In genomic region chr3:97585383-97586160, GRCm38 (mm10) we compare ENCODE assay signal across 8 mouse cellular contexts. TPM values are rescaled to one million over a fixed set of nuclear protein-coding genes. Genes with fewer than 3 reads are reported as not detected.
DNase-seq lines count a peak whose midpoint lies in the region; ATAC-seq and TF ChIP-seq lines count a peak whose summit lies in the region.

No protein-coding gene starts in this region.

- H3K4me2 ChIP-seq in CH12.LX (ENCODE audit: insufficient read depth, low read depth, poor library complexity, severe bottlenecking), result no peak overlapping the region
- H3K4me2 ChIP-seq in liver, embryonic 16.5 days (ENCODE audit: low read depth, low read length), result no peak overlapping the region
- H3K4me2 ChIP-seq in neural tube, embryonic 15.5 days, result peak overlapping the region; percentile 28

- peak; percentile 81 for TF ChIP-seq RAD21 in CH12.LX (IDR thresholded peaks at IDR 0.05; ENCODE audit: low read depth, low read length)

- H3K79me2 ChIP-seq in CH12.LX (replicated peaks; ENCODE audit: control insufficient read depth, extremely low read depth, insufficient read depth, poor library complexity, severe bottlenecking), result no peaks in the 10 kb centered on the region

- 63% methylated on average over 18 of the region's 18 CpGs for WGBS in liver, embryonic 16.5 days (ENCODE audit: insufficient replicate concordance)
- 55% methylated on average over 18 of the region's 18 CpGs for WGBS in neural tube, embryonic 15.5 days

- no peak for TF ChIP-seq EP300 in CH12.LX (IDR thresholded peaks at IDR 0.05; ENCODE audit: low read length)

- peak; percentile 68 to 83 for TF ChIP-seq CTCF in CH12.LX (conservative IDR thresholded peaks at IDR 0.05 in 1 of 2, IDR thresholded peaks at IDR 0.05 in 1 of 2; ENCODE audit: low read depth in 2 of 2, low read length in 2 of 2)

- no peaks in the 10 kb centered on the region for H3K27me3 ChIP-seq in CH12.LX (replicated peaks)
- H3K27me3 ChIP-seq in liver, embryonic 16.5 days (ENCODE audit: control insufficient read depth, insufficient read depth, low read depth, low read length), result no peaks in the 10 kb centered on the region
- H3K27me3 ChIP-seq in neural tube, embryonic 15.5 days (replicated peaks), result no peaks in the 10 kb centered on the region

- peak; percentile 82 for DNase-seq in CH12.LX (ENCODE audit: extremely low read depth)
- DNase-seq in c-Kit-negative CD71-positive TER-119-positive erythroid progenitor cells, embryonic 14.5 days (ENCODE audit: low read depth, low spot score), result peak; percentile 31
- DNase-seq in fibroblast of lung, adult 2 months (ENCODE audit: low read depth), result peak; percentile 44
- DNase-seq in heart, postnatal 10 days, result peak; percentile 80 to 85
- peak; percentile 69 to 91 for DNase-seq in kidney, postnatal 36 days
- DNase-seq in testis, postnatal 10 days (ENCODE audit: low spot score), result peak; percentile 88

- no peak for TF ChIP-seq POLR2A in CH12.LX (IDR thresholded peaks at IDR 0.05; ENCODE audit: low read depth, low read length)

- H3K9me3 ChIP-seq in CH12.LX (replicated peaks; ENCODE audit: low read length), result peaks cover 3% of the 10 kb centered on the region
- H3K9me3 ChIP-seq in liver, embryonic 16.5 days (replicated peaks; ENCODE audit: control insufficient read depth, low read length), result no peaks in the 10 kb centered on the region
- no peaks in the 10 kb centered on the region for H3K9me3 ChIP-seq in neural tube, embryonic 15.5 days (replicated peaks)

- peak; percentile 39; the same call in 1 of the 2 replicates for ATAC-seq in liver, embryonic 16.5 days (ENCODE audit: low read depth)
- peak; percentile 90 for ATAC-seq in neural tube, embryonic 15.5 days (ENCODE audit: low FRiP score)

- in situ Hi-C loops in CH12.LX (cut with MboI; ENCODE audit: low pct_ligation_motif_present, low pct_unique_long_range_greater_than_20kb, low sequenced_read_pairs), result loop anchor here (25.0 kb wide), 1 partner anchor 648 kb away; the partner anchor contains the start of gene Gja8

- no peaks in the 10 kb centered on the region for H3K4me1 ChIP-seq in CH12.LX (ENCODE audit: control insufficient read depth in 1 of 2, insufficient read depth in 2 of 2)
- no peaks in the 10 kb centered on the region for H3K4me1 ChIP-seq in liver, embryonic 16.5 days (ENCODE audit: control insufficient read depth, low read depth, low read length)
- 0 out of 2 replicates have a peak, but pooled peaks cover 7% of the 10 kb centered on the region for H3K4me1 ChIP-seq in neural tube, embryonic 15.5 days

- dilution Hi-C loops in CH12.LX (cut with MboI; ENCODE audit: extremely low pct_ligation_motif_present, extremely low pct_unique_long_range_greater_than_20kb, low sequenced_read_pairs), result no loop called here

- intact Hi-C loops in heart, postnatal 10 days (cut with DNase I), result loop anchor here (2.0 to 5.0 kb wide), 2 partner anchors 191 to 648 kb away; no protein-coding TSS in a partner anchor

- H3K27ac ChIP-seq in CH12.LX (ENCODE audit: insufficient read depth, low read depth), result no peak overlapping the region
- no peak overlapping the region for H3K27ac ChIP-seq in liver, embryonic 16.5 days (ENCODE audit: low read length)
- H3K27ac ChIP-seq in neural tube, embryonic 15.5 days (replicated peaks), result no peak overlapping the region

- no peak overlapping the region for H3K9ac ChIP-seq in CH12.LX (ENCODE audit: insufficient read depth, low read depth)
- H3K9ac ChIP-seq in liver, embryonic 16.5 days (ENCODE audit: low read depth, low read length), result no peak overlapping the region
- no peak overlapping the region for H3K9ac ChIP-seq in neural tube, embryonic 15.5 days (replicated peaks)

- H3K4me3 ChIP-seq in CH12.LX (replicated peaks in 1 of 3; ENCODE audit: low read depth in 2 of 3, low read length in 2 of 3, poor library complexity in 1 of 3), result no peak overlapping the region
- no peak overlapping the region for H3K4me3 ChIP-seq in liver, embryonic 16.5 days (ENCODE audit: low read depth, low read length)
- no peak overlapping the region for H3K4me3 ChIP-seq in neural tube, embryonic 15.5 days (replicated peaks)

- peaks cover 50 to 94% of the 10 kb centered on the region in 2 experiments for H3K36me3 ChIP-seq in CH12.LX (replicated peaks in 1 of 2; ENCODE audit: control insufficient read depth in 1 of 2, insufficient read depth in 1 of 2, low read length in 1 of 2)
- H3K36me3 ChIP-seq in liver, embryonic 16.5 days (ENCODE audit: control insufficient read depth, insufficient read depth), result peaks cover 7% of the 10 kb centered on the region
- H3K36me3 ChIP-seq in neural tube, embryonic 15.5 days, result peaks cover 6% of the 10 kb centered on the region; the same call in 1 of the 2 replicates

TF ChIP-seq in CH12.LX, 34 proteins besides CTCF, POLR2A, EP300 and RAD21:
- TF ChIP-seq CHD1 (IDR thresholded peaks at IDR 0.05; ENCODE audit: low read depth, low read length), result no peak
- peak; percentile 65 for TF ChIP-seq SMC3 (IDR thresholded peaks at IDR 0.05; ENCODE audit: low read depth, low read length)

RNA-seq across cellular contexts. Expression of gene Chd1l, which starts 24.4 kb away (rescaled TPM):
- total RNA-seq in CH12.LX (2012; rRNA removed) (24.7 and 25.0 TPM in 2 replicates), CH12.LX (2014; rRNA removed) (29.0 and 30.0 TPM in 2 replicates)
- 25.2 and 25.9 TPM in 2 replicates for polyA plus RNA-seq in CH12.LX (2012; ENCODE audit: insufficient read length, low read depth)
- total RNA-seq in heart, postnatal 10 days (2021), result 10 to 100 TPM; 12.8 to 14.1 TPM
- polyA plus RNA-seq in liver, embryonic 16.5 days (2015; fragmentation: Nextera tagmentation; extraction: Ambion mirVana), result 7.8 and 8.4 TPM in 2 replicates
- polyA plus RNA-seq in neural tube, embryonic 15.5 days (2015; fragmentation: Nextera tagmentation; extraction: Ambion mirVana), result 4.3 and 8.2 TPM in 2 replicates

RNA-seq across cellular contexts. Expression of gene Fmo5, which starts 43.0 kb away (rescaled TPM):
- total RNA-seq in CH12.LX (2012; rRNA removed) (0.25 and 0.55 TPM in 2 replicates), CH12.LX (2014; rRNA removed) (0.40 and 0.41 TPM in 2 replicates)
- polyA plus RNA-seq in CH12.LX (2012; ENCODE audit: insufficient read length, low read depth), result 0.39 and 0.60 TPM in 2 replicates
- total RNA-seq in heart, postnatal 10 days (2021), result 1 to 10 TPM; 7.5 to 7.6 TPM
- polyA plus RNA-seq in liver, embryonic 16.5 days (2015; fragmentation: Nextera tagmentation; extraction: Ambion mirVana), result 22.2 and 24.9 TPM in 2 replicates
- 0.72 and 2.1 TPM in 2 replicates for polyA plus RNA-seq in neural tube, embryonic 15.5 days (2015; fragmentation: Nextera tagmentation; extraction: Ambion mirVana)

Comparison
In these comparisons a context has a peak if more than half of its experiments do, and no peak if none do; other contexts are left out.
1. DNase-seq: peak in every context shown above with its lines; median percentile 88 in testis, postnatal 10 days; 82 in heart, postnatal 10 days; 82 in CH12.LX; 80 in kidney, postnatal 36 days; 44 in fibroblast of lung, adult 2 months; 31 in c-Kit-negative CD71-positive TER-119-positive erythroid progenitor cells, embryonic 14.5 days.